Mouse (Mus musculus): ENCODE results near the gene Faah.
A peak's percentile ranks its signal among the peaks of the same experiment; 100 is the strongest.

Gene Faah

DNA sequence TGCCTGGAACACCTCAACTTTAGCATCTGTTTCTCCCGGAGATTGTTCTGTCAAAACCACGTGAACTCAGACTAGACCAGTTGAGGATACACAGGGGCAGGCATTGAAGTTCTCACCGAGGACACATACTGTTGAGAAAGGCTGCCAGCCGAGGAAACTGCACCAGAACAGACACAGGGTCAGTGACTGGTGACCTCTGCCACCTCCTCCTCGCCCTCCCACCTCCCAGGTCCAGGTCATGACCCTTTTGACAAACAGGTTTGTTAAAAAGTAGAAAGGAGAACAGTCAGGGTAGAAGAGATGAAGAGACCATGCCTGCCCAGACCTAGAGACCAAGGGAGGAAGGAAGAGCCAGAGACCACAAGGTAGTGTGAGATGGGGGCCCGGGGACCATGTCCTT is 17.1 kb downstream of the Faah start:
- DNase-seq (ENCODE audit: extremely low spot score), result no peak

DNA sequence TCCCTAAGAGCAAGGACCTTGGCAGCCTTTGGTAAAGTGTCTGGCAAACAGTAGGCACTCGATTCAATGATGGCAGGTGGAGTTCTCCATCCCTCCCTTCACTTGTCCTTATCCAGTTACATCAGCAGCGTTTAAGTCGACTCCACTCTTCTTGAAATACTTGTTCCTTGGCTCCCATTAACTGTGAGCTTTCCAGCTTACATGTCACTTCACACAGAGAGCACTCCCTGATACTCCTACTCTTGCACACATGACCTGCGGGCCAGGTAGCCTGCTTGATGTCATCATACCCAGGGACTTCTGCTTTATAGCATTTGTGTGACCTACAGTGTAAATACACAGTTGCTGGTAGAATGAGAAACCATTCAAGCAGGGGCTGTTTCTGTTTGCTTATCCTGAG is 21.0 kb downstream of the Faah start:
- DNase-seq (ENCODE audit: extremely low spot score), result no peak

DNA sequence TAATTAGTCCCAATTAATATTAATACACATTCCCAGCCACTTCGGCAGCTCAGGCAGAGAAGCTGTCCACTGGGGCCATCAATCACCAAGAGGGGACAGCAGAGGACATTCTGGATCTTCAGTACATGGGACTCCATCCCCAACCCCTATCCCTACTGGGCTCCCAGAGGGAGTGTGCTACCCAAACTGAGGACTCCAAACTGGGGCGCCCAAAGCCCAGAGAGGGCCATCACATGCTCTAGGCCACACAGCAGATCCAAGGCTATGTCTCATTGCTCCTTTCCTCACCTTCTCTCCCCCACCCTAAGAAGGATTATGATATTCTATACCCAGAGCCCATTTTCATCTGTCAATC is 22.4 kb downstream of the Faah start:
- DNase-seq (ENCODE audit: extremely low spot score), result no peak

GRCm38 (mm10) chr4:115994662-115995375 is 22.9 kb downstream of the Faah start:
- no peak for DNase-seq (ENCODE audit: extremely low spot score)

DNA sequence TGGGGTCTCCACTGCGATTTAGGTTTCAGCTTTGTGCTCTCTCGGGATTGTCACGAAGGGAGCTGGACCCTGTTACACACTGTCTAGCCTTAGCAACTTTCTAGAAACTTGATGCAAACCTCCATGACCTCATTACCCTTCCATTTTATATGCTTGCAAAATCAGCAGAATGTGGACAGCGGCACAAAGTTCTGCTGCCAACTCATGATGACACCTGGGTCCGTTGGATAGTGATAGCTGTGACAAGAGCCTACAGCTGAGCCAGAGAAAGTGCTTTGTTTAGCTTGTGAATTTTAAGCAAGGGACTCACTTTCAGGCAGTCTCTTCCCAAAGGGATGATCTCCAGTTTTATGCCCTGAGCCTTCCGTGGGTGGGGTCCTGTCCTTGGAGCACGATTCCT is 28.3 kb downstream of the Faah start:
- no peak for DNase-seq (ENCODE audit: extremely low spot score)

GRCm38 (mm10) chr4:115987858-115988530 is 29.7 kb downstream of the Faah start:
- DNase-seq (ENCODE audit: extremely low spot score), result no peak

GRCm38 (mm10) chr4:115987436-115987835 is 30.3 kb downstream of the Faah start:
- DNase-seq (ENCODE audit: extremely low spot score), result no peak

DNA sequence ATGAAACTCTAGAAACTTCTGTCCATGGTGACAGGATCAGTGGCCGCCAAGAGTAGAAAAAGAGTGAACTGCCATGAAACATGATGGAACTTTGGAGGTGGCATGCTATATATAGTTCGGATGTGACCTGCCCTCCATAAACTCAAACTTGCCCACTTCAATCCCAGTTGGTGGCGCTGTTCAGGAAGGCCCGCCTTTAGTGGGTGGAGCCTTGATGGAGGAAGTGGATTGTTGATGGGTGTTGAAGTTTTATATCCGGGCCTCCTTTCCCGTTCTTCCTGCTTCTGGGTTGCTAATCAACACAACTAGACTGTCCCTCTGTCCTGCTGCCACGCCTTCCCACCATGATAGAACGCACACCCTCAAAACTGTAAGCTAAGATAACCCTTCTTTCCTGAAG is 32.8 kb downstream of the Faah start:
- no peak for DNase-seq (ENCODE audit: extremely low spot score)

GRCm38 (mm10) chr4:115984111-115984510 is 33.6 kb downstream of the Faah start:
- DNase-seq (ENCODE audit: extremely low spot score), result peak; percentile 88

- peak; percentile 83 for DNase-seq (ENCODE audit: extremely low spot score)
These were observed 37.0 kb downstream of the Faah start for GRCm38 (mm10) chr4:115980676-115981075.

GRCm38 (mm10) chr4:115979437-115979836 is 38.3 kb downstream of the Faah start:
- peak; percentile 38 for DNase-seq (ENCODE audit: extremely low spot score)

- DNase-seq (ENCODE audit: extremely low spot score), result no peak
These were observed 38.8 kb downstream of the Faah start for GRCm38 (mm10) chr4:115978911-115979310.

DNA sequence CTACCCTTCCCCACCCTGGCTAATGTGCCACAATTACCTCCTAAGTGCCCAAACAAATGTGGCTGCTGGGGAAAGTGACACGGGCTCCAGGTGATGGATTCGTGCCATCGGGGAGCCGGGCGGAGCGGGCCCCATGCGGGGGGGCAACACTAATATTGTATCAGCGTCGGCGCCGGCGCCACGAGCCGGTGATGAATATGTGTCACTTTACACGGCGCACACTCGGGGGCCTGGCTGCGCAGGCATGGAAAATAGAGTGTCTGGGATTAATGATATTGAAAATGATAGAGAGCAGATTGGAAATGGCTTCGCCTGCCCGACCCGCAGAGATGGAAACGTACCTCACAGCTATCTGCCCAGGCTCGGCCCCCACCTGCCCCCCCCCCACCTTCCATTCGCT is 45.2 kb downstream of the Faah start:
- no peak for DNase-seq (ENCODE audit: extremely low spot score)

DNA sequence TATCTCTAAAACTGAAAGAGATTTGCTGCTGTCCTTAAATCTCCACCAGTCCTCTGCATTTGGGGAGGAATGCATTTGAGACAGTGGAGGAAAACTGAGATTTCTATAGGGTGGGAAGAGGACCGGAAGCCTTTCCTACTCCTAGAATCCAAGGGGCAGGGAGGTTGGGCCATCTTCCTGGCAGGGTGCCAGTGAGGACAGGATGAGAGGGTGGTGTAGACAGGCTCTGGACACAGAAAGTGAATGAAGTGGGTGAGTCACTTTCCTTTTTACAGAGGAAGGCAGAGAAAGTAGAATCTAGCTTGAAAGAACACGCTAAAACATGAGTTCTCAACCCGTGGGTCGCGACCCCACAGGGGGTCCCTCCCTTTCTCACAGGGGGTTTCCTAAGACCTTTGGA is 53.3 kb downstream of the Faah start:
- no peak for DNase-seq (ENCODE audit: extremely low spot score)

GRCm38 (mm10) chr4:115963751-115964150 is 54.0 kb downstream of the Faah start:
- no peak for DNase-seq (ENCODE audit: extremely low spot score)

DNA sequence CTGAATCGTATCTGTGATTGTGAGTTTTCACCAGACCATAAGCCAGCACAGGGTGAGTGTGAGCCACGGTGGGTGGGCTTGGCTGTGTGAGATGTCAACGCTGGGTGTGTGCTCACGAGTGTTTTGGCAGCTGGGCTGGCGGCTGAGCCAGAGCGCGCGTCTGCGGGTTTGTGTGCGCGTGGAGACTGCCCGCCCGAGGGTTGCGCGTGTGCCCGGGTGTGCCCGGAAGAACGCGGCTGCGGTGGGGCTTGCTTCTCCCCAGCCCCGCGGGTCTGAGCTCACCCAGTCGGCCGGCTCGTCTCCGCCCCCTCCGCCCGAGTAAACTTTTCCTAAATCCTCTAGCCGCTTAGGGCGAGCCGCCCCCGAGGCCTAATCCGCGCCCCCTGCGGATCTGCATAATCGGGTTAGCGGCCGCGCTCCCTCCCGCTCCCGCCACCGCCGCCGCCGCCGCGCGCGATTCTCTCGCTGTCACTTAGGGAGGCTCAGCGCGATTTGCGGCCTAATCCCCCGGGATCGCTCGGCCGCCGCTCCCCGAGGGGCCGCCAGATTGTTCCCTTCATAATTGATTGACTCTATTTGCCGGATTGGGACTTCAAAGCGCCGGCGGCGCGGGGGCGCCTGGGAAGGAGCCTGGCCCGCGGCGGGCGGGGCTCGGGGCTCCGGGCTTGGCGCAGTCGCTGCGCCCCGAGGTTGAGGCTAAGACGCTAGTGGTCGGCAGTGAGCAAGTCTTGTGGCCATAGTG is 54.9 kb downstream of the Faah start:
- peak; percentile 81 for DNase-seq (ENCODE audit: extremely low spot score)

DNA sequence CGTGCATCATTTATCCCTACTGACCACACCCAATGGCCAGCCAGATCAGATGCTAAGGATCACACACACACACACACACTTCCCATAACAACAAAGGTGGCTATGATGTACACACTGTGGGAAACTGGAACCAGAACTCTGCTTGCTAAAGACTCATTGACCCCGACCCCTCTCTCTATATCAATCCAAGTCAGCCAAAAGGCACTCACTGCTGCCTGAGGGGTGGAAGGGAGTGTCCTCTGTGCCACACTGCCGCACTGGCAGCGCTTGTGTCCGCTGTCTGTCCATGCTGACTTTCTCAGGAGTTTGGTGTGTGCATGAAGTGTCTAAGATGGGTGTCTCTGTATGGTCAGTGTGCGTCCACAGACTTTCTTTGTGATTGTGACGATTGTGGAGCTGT is 55.7 kb downstream of the Faah start:
- DNase-seq (ENCODE audit: extremely low spot score), result no peak

- no peak for DNase-seq (ENCODE audit: extremely low spot score)
These were observed 58.2 kb downstream of the Faah start for GRCm38 (mm10) chr4:115959546-115959945.

DNA sequence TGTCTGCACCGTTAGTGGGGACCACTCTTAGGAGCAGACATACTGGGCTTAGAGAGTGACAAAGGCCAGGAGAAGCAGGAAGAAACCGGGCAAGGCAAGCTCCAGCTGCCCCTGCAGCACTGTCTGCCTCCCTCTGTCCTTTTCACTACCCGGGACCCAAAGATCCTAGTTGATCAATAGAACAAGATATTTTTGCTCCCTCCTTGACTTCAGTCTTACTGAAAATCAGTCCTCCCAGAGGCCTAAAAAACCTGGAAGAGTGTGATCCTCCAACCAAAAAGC is 62.3 kb downstream of the Faah start:
- DNase-seq (ENCODE audit: extremely low spot score), result no peak

- DNase-seq (ENCODE audit: extremely low spot score), result no peak
These were observed 62.9 kb downstream of the Faah start for GRCm38 (mm10) chr4:115954656-115955493.

DNA sequence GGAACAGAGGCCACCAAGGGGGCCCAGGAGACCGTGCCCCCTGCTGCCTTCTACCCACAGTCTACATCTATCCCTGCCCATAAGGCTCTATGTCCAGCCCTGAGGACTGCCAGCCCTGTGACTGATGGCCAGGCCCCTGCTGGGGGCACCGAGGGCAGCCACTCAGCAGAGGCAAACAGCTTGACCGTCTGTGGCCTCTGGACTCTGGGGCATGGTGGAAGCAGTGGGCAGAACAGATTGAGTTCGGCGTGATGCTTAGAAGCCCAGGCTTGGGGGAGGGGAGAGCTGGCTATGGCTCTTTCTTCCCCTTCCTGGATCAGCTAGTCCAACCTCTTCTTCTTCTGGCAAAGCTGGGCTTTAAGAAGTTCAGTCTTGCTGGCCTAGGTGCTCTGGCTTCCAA is 64.2 kb downstream of the Faah start:
- no peak for DNase-seq (ENCODE audit: extremely low spot score)

DNA sequence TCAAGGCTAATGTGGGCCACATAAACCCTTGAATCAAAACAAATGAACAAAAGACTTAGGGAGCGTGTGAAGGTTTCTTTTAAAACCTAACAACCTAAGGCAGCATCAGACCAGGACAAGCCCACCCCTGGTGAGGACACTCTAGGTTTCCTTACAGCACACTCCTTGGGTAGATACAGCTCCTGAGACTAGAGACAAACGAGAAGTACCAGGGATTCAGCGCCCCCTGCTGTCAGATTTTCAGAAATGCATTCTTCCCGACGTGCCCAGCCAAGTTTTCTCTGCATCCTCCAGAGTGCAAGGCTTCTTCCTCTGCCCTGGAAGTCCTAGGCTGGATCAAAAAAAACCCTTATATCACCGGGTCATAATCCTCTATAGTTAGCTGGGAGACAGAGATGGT is 65.0 kb downstream of the Faah start:
- peak; percentile 63 for DNase-seq (ENCODE audit: extremely low spot score)
